Mouse (Mus musculus) midbrain, postnatal 0 days (tissue): ENCODE results near the gene Sergef. TPM values are rescaled to one million over a fixed set of nuclear protein-coding genes. Genes with fewer than 3 reads are reported as not detected.

Experiments
- ATAC-seq: fragments of 200-750 bp; cut with Nextera tagmentation; 2 replicates; pipeline ENCODE4 v1.8.0; 2017; ENCODE audit warnings: moderate number of reproducible peaks, mild to moderate bottlenecking, moderate TSS enrichment, moderate library complexity; ENCODE audit not compliant: low FRiP score
- DNase-seq: peaks from one replicate; pipeline ENCODE4 v3.0.0-alpha.2; 2015; ENCODE audit warnings: low spot score
- H3K27ac ChIP-seq: fragments of 300-500 bp; sonication (generic); 2 replicates; pipeline ENCODE4 v1.5.1; 2014; ENCODE audit warnings: low read depth, mild to moderate bottlenecking, low read length, mixed read lengths
- H3K27me3 ChIP-seq: fragments of 300-500 bp; sonication (generic); 2 replicates; pipeline ENCODE4 v1.6.1; 2014; ENCODE audit warnings: low read length, control low read depth, mixed read lengths; ENCODE audit not compliant: insufficient read depth
- H3K36me3 ChIP-seq: fragments of 300-500 bp; sonication (generic); 2 replicates; pipeline ENCODE4 v1.6.1; 2014; ENCODE audit warnings: low read length, control low read depth, mixed read lengths; ENCODE audit not compliant: insufficient read depth
- H3K4me1 ChIP-seq: fragments of 300-500 bp; sonication (generic); 2 replicates; pipeline ENCODE4 v1.6.1; 2014; ENCODE audit warnings: mild to moderate bottlenecking, control low read depth, antibody characterized with exemption, low read length, mixed read lengths; ENCODE audit not compliant: insufficient read depth
- H3K4me2 ChIP-seq: fragments of 300-500 bp; sonication (generic); 2 replicates; pipeline ENCODE4 v1.6.1; 2014; ENCODE audit warnings: low read depth, mild to moderate bottlenecking, low read length, mixed read lengths; ENCODE audit not compliant: poor library complexity, severe bottlenecking
- H3K4me3 ChIP-seq: fragments of 300-500 bp; sonication (generic); 2 replicates; pipeline ENCODE4 v1.5.1; 2014; ENCODE audit warnings: low read depth, mild to moderate bottlenecking, low read length, moderate library complexity
- H3K9ac ChIP-seq: fragments of 300-500 bp; sonication (generic); replicated peaks from 2 replicates; pipeline ENCODE4 v1.6.1; 2014; ENCODE audit warnings: mild to moderate bottlenecking, low read length, moderate library complexity, mixed read lengths; ENCODE audit not compliant: poor library complexity, severe bottlenecking
- H3K9me3 ChIP-seq: fragments of 300-500 bp; sonication (generic); 2 replicates; pipeline ENCODE4 v1.6.1; 2016; ENCODE audit warnings: low read length, control low read depth
- CTCF ChIP-seq: IDR thresholded peaks from 2 replicates; pipeline ENCODE4 v1.5.1; 2016; ENCODE audit warnings: antibody characterized with exemption, mild to moderate bottlenecking
- WGBS: fragments of 180-500 bp; shearing (Covaris S2); extraction: QIAGEN DNeasy Blood & Tissue Kit; methylation state at CpG from one replicate; pipeline ENCODE4 v1.1.7; 2014; 5-methylcytosine and 5-hydroxymethylcytosine counted together
- polyA plus RNA-seq: library from polyadenylated mRNA; unstranded; fragments of >200 nt; fragmentation: Nextera tagmentation; extraction: Ambion mirVana; gene quantifications from 2 replicates; pipeline ENCODE4 v1.2.1, GENCODE M21; 2015
- total RNA-seq: library from RNA; depleted of rRNA; stranded (reverse); fragments of >200 nt; gene quantifications from 2 replicates; pipeline ENCODE4 v1.2.3, GENCODE M21; 2014; rRNA removed

Sergef gene
- total and polyA plus RNA-seq, 2 experiments from 2014 or later: 47.5 to 50.9 TPM

DNA sequence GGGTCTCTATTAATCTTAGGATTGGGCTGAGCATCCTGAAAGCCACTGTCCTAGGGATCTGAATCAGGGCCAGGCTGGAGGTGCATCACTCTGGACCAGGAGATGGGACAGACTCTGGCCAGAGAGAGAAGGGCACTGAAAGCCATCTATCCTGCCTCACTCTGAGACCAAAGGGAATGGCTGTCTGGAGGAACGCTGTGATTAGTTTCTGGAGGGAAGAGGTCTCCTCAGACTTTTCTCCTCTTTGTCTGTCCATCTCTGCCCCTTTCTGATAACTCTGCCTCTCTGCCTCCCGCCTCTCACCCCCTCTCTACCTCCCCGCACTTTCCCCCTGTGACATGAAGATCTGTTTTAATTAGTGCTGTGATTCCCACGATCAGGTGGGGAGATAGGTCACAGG lies 244.7 kb downstream of the Sergef start:
- no peaks in the 10 kb centered on the region for H3K9me3 ChIP-seq
- no peak overlapping the region for H3K9ac ChIP-seq
- no peak overlapping the region for H3K4me2 ChIP-seq
- no peaks in the 10 kb centered on the region for H3K36me3 ChIP-seq
- no peak overlapping the region for H3K4me3 ChIP-seq
- ATAC-seq: no peak
- no peak for DNase-seq
- no peak overlapping the region for H3K27ac ChIP-seq
- WGBS: 71% methylated on average over 4 of the region's 4 CpGs
- peaks cover 14% of the 10 kb centered on the region for H3K4me1 ChIP-seq
- peaks cover 7% of the 10 kb centered on the region for H3K27me3 ChIP-seq
- no peak for TF ChIP-seq CTCF

DNA sequence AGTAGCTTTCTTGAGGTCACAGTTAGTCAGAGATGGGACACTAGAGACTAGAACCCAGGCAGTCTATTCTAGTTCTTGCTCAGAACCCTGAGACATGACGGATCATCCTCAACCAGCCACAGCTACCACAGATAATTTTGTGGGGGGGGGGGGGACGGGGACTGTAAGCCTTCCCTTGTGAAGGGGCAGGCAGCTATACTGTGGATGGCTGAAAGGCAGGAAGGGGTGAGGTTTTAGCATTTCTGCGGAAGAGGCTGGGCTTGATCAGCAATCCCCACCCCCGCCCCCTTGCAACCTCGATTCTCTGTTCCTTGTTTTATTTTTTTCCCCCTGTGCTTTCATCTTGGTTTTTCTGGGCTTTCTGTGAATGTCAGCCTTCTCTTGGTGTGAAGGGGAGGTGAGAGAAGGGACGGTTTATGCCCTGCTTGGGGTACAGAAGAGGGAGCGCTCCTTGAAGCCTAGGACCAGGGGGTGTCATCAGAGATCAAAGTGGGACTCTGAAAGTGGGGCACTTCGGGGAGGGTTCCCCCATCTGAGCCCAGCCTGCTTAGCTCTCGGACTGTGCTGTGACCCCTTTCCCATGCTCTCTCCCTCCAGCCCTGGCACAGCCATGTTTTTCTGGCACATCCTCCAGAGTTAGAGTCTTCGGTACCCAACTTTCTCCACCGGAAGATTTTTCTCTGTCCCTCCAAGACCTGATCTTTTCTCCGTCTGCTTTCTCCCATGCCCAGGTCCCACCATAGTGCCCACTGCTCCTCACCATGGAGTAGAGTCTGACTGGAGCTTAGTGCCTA lies 245.7 kb downstream of the Sergef start:
- no peaks in the 10 kb centered on the region for H3K36me3 ChIP-seq
- no peak overlapping the region for H3K27ac ChIP-seq
- H3K4me2 ChIP-seq: no peak overlapping the region
- no peak for DNase-seq
- no peak overlapping the region for H3K4me3 ChIP-seq
- no peaks in the 10 kb centered on the region for H3K9me3 ChIP-seq
- TF ChIP-seq CTCF: no peak
- 52% methylated on average over 12 of the region's 12 CpGs for WGBS
- ATAC-seq: no peak
- 0 out of 2 replicates have a peak overlapping the region, but pooled peaks have one; percentile 24 for H3K9ac ChIP-seq
- H3K4me1 ChIP-seq: peaks cover 4% of the 10 kb centered on the region
- peaks cover 7% of the 10 kb centered on the region for H3K27me3 ChIP-seq

Other genes starting within 250 kb of the Sergef start
- 43.8 and 44.9 TPM in 2 replicates for gene Kcnc1, start 243.3 kb downstream of the Sergef start, total RNA-seq
- gene Kcnc1, start 243.3 kb downstream of the Sergef start, polyA plus RNA-seq: 24.0 and 26.5 TPM in 2 replicates
- gene Tph1, start 32.7 kb upstream of the Sergef start, total RNA-seq: 2.3 TPM in 1 of 2 replicates, not detected in the other
- gene Tph1, start 32.7 kb upstream of the Sergef start, polyA plus RNA-seq: 0.49 and 1.5 TPM in 2 replicates
- 12.1 and 13.6 TPM in 2 replicates for gene Saal1, start 70.9 kb upstream of the Sergef start, total RNA-seq
- 10.2 and 10.6 TPM in 2 replicates for gene Saal1, start 70.9 kb upstream of the Sergef start, polyA plus RNA-seq
- not detected in 2 replicates for gene Saa3, start 75.9 kb upstream of the Sergef start, total RNA-seq
- gene Saa3, start 75.9 kb upstream of the Sergef start, polyA plus RNA-seq: 0.30 TPM in 1 of 2 replicates, not detected in the other
- not detected in 2 replicates for gene Saa4, start 92.8 kb upstream of the Sergef start, total RNA-seq
- gene Saa4, start 92.8 kb upstream of the Sergef start, polyA plus RNA-seq: not detected in 2 replicates
- not detected in 2 replicates for gene Saa1, start 103.2 kb upstream of the Sergef start, total RNA-seq
- gene Saa1, start 103.2 kb upstream of the Sergef start, polyA plus RNA-seq: 0.28 and 0.50 TPM in 2 replicates
- not detected in 2 replicates for gene Saa2, start 112.0 kb upstream of the Sergef start, total RNA-seq
- gene Saa2, start 112.0 kb upstream of the Sergef start, polyA plus RNA-seq: not detected in 2 replicates
- gene Hps5, start 156.3 kb upstream of the Sergef start, total RNA-seq: 16.7 and 24.6 TPM in 2 replicates
- gene Hps5, start 156.3 kb upstream of the Sergef start, polyA plus RNA-seq: 8.1 and 9.0 TPM in 2 replicates
- gene Gtf2h1, start 156.3 kb upstream of the Sergef start, total RNA-seq: 32.9 and 50.2 TPM in 2 replicates
- 36.4 and 38.2 TPM in 2 replicates for gene Gtf2h1, start 156.3 kb upstream of the Sergef start, polyA plus RNA-seq
- 341 and 345 TPM in 2 replicates for gene Ldha, start 201.7 kb upstream of the Sergef start, total RNA-seq
- 604 and 701 TPM in 2 replicates for gene Ldha, start 201.7 kb upstream of the Sergef start, polyA plus RNA-seq
- not detected in 2 replicates for gene Ldhc, start 221.4 kb upstream of the Sergef start, total RNA-seq
- 0.22 and 0.32 TPM in 2 replicates for gene Ldhc, start 221.4 kb upstream of the Sergef start, polyA plus RNA-seq